Mouse (Mus musculus) heart, embryonic 15.5 days (tissue): ENCODE data around the gene Npy2r. TPM values are rescaled to one million over a fixed set of nuclear protein-coding genes. Genes with fewer than 3 reads are reported as not detected.

Experiments
- ATAC-seq: fragments of 200-750 bp; cut with Nextera tagmentation; replicated peaks from 2 replicates; pipeline ENCODE4 v1.8.0; 2017; ENCODE audit warnings: low read depth, moderate TSS enrichment; ENCODE audit not compliant: insufficient number of reproducible peaks, insufficient read depth, low FRiP score
- H3K27ac ChIP-seq: fragments of 300-500 bp; sonication (generic); 2 replicates; pipeline ENCODE4 v1.5.1; 2015; ENCODE audit warnings: mild to moderate bottlenecking, inconsistent platforms
- H3K27me3 ChIP-seq: fragments of 300-500 bp; sonication (generic); 2 replicates; pipeline ENCODE4 v1.6.1; 2015; ENCODE audit warnings: inconsistent platforms
- H3K36me3 ChIP-seq: fragments of 300-500 bp; sonication (generic); 2 replicates; pipeline ENCODE4 v1.6.1; 2015; ENCODE audit warnings: mild to moderate bottlenecking, inconsistent platforms
- H3K4me1 ChIP-seq: fragments of 300-500 bp; sonication (generic); replicated peaks from 2 replicates; pipeline ENCODE4 v1.6.1; 2015; ENCODE audit warnings: inconsistent platforms
- H3K4me2 ChIP-seq: fragments of 300-500 bp; sonication (generic); 2 replicates; pipeline ENCODE4 v1.6.1; 2015; ENCODE audit warnings: inconsistent platforms, mild to moderate bottlenecking, moderate library complexity
- H3K4me3 ChIP-seq: fragments of 300-500 bp; sonication (generic); 2 replicates; pipeline ENCODE4 v1.5.1; 2015; ENCODE audit warnings: mild to moderate bottlenecking, inconsistent platforms
- H3K9ac ChIP-seq: fragments of 300-500 bp; sonication (generic); 2 replicates; pipeline ENCODE4 v1.6.1; 2015; ENCODE audit warnings: mild to moderate bottlenecking, inconsistent platforms
- H3K9me3 ChIP-seq: fragments of 300-500 bp; sonication (generic); replicated peaks from 2 replicates; pipeline ENCODE4 v1.6.1; 2016; ENCODE audit warnings: inconsistent platforms
- WGBS: fragments of 180-500 bp; shearing (Covaris S2); methylation state at CpG from one replicate; pipeline ENCODE4 v1.1.7; 2015; ENCODE audit warnings: mixed read lengths; 5-methylcytosine and 5-hydroxymethylcytosine counted together
- polyA plus RNA-seq: library from polyadenylated mRNA; unstranded; fragments of >200 nt; fragmentation: Nextera tagmentation; extraction: Ambion mirVana; gene quantifications from 2 replicates; pipeline ENCODE4 v1.2.1, GENCODE M21; 2015

The Npy2r gene
- polyA plus RNA-seq: 0.23 and 0.25 TPM in 2 replicates

- Histone ChIP-seq H3K36me3 (no peaks in the 10 kb centered on the region), H3K27ac (no peak within 1 kb of the TSS), H3K4me2 (peak within 1 kb of the TSS; percentile 88), H3K9me3 (no peaks in the 10 kb centered on the region), H3K4me1 (peaks cover 7% of the 10 kb centered on the region), H3K9ac (peak within 1 kb of the TSS; percentile 30), H3K27me3 (peaks cover 15% of the 10 kb centered on the region), H3K4me3 (peak within 1 kb of the TSS; percentile 54)
- peak; percentile 53 for ATAC-seq
- under 1% methylated on average over 32 of the region's 32 CpGs for WGBS
Measured at GRCm38 (mm10) chr3:82547908-82548721, at the start of gene Npy2r. Npy2r (minus strand) TSS chr3:82548084.

GRCm38 (mm10) chr3:82557786-82558185 is 9.9 kb upstream of the Npy2r start:
- no peaks in the 10 kb centered on the region for H3K36me3 ChIP-seq
- no peaks in the 10 kb centered on the region for H3K27me3 ChIP-seq
- ATAC-seq: no peak
- no peak overlapping the region for H3K9ac ChIP-seq
- H3K9me3 ChIP-seq: no peaks in the 10 kb centered on the region
- no peak overlapping the region for H3K4me2 ChIP-seq
- H3K4me1 ChIP-seq: no peaks in the 10 kb centered on the region
- no peak overlapping the region for H3K4me3 ChIP-seq
- no peak overlapping the region for H3K27ac ChIP-seq
- WGBS: 56% methylated on average over 3 of the region's 3 CpGs

DNA sequence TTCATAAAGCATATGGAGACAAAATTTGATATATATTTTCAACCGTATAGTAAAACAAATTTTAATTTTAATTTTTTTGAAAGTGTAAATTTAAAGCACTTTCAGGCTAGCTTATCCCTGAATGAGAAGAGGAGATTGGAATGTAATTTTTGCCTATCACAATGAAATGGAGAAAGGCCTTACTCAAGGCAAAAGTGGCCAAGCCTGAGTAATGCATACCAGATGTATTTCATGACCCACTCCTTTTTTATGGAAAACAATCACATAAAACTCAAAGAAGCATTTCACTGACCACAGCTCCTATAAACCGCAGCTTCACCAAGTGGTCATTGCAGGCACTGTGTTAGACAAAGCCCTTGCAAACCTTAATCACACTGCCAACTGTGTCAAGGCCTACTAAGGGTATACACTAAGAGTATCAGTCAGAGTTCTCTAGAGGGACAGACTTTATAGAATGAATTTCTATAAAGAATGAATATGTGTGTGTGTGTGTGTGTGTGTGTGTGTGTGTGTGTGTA is 8.5 kb upstream of the Npy2r start:
- no peak overlapping the region for H3K4me3 ChIP-seq
- H3K36me3 ChIP-seq: no peaks in the 10 kb centered on the region
- no peak overlapping the region for H3K9ac ChIP-seq
- WGBS: 80% methylated on average over 2 of the region's 2 CpGs
- ATAC-seq: no peak
- H3K4me2 ChIP-seq: no peak overlapping the region
- no peaks in the 10 kb centered on the region for H3K4me1 ChIP-seq
- H3K9me3 ChIP-seq: no peaks in the 10 kb centered on the region
- H3K27me3 ChIP-seq: no peaks in the 10 kb centered on the region
- H3K27ac ChIP-seq: no peak overlapping the region

DNA sequence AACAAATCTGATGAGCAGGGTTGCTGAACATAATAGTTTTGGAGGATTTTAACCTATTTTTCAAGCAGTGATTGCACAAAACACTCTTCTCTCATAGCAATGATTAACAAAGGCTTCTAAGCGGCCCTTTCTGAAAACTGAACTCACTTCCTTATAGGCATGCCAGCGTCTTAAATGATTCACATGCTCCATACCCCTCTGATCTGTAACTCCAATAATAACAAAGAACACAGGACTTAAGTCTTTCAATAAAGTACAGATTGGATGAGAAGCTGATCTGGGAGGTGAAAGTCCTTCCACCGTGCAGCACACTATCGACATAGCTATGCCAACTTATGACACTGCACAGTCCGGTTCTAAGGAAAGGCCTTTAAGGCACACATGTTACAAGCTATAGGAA is 2.0 kb upstream of the Npy2r start:
- Histone ChIP-seq H3K4me1 (peaks cover 7% of the 10 kb centered on the region), H3K27ac (no peak overlapping the region), H3K9me3 (no peaks in the 10 kb centered on the region), H3K9ac (no peak overlapping the region), H3K4me2 (no peak overlapping the region), H3K4me3 (no peak overlapping the region), H3K36me3 (no peaks in the 10 kb centered on the region), H3K27me3 (peaks cover 15% of the 10 kb centered on the region)
- 81% methylated on average over 5 of the region's 5 CpGs for WGBS
- ATAC-seq: no peak

DNA sequence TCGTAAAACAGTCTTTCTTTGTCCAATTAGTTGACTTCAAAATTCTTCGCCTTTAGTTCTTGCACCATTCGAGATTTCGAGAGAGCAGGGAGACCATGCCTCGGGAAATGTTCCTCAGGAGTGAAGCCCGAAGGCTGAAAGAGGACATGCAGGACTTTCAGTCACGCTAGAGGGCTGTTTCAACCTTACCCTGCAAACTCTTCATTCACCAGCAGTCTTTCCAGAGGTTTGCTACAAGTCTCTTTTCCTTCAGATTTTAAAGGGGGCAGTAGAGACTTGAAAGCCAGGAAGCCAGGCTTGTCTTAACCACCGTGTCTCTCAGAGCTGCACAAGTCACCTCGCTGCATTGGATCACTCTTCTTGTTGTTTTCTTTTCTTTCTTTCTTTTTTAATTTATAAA is 869 bp upstream of the Npy2r start:
- H3K4me3 ChIP-seq: peak overlapping the region; percentile 54
- 8% methylated on average over 9 of the region's 9 CpGs for WGBS
- H3K27ac ChIP-seq: no peak overlapping the region
- peak overlapping the region; percentile 30 for H3K9ac ChIP-seq
- H3K4me2 ChIP-seq: peak overlapping the region; percentile 88
- peaks cover 15% of the 10 kb centered on the region for H3K27me3 ChIP-seq
- no peaks in the 10 kb centered on the region for H3K36me3 ChIP-seq
- H3K9me3 ChIP-seq: no peaks in the 10 kb centered on the region
- peaks cover 7% of the 10 kb centered on the region for H3K4me1 ChIP-seq
- no peak for ATAC-seq

- Histone ChIP-seq H3K4me1 (no peaks in the 10 kb centered on the region), H3K36me3 (no peaks in the 10 kb centered on the region), H3K27ac (no peak overlapping the region), H3K9me3 (no peaks in the 10 kb centered on the region), H3K27me3 (peaks cover 2% of the 10 kb centered on the region; the same call in 1 of the 2 replicates), H3K4me2 (no peak overlapping the region), H3K4me3 (no peak overlapping the region), H3K9ac (no peak overlapping the region)
- ATAC-seq: no peak
- 72% methylated on average over 2 of the region's 2 CpGs for WGBS
Measured at GRCm38 (mm10) chr3:82541449-82541848, 6.4 kb downstream of the Npy2r start.

- no peak for ATAC-seq
Measured at GRCm38 (mm10) chr3:82539951-82540350, 7.9 kb downstream of the Npy2r start.

GRCm38 (mm10) chr3:82524792-82525191 is 23.1 kb downstream of the Npy2r start:
- no peak for ATAC-seq
- Histone ChIP-seq H3K9me3 (no peaks in the 10 kb centered on the region), H3K4me1 (no peaks in the 10 kb centered on the region), H3K4me2 (no peak overlapping the region), H3K27me3 (no peaks in the 10 kb centered on the region), H3K4me3 (no peak overlapping the region), H3K27ac (no peak overlapping the region), H3K36me3 (no peaks in the 10 kb centered on the region), H3K9ac (no peak overlapping the region)
- WGBS: 86% methylated on average over 1 of the region's 1 CpGs

More at GRCm38 (mm10) chr3:82539951-82540350, 7.9 kb downstream of the Npy2r start:
- H3K9ac ChIP-seq: no peak overlapping the region
- no peaks in the 10 kb centered on the region for H3K9me3 ChIP-seq
- H3K27me3 ChIP-seq: no peaks in the 10 kb centered on the region
- no peaks in the 10 kb centered on the region for H3K36me3 ChIP-seq
- no peak overlapping the region for H3K27ac ChIP-seq
- no peak overlapping the region for H3K4me2 ChIP-seq
- no peak overlapping the region for H3K4me3 ChIP-seq
- 63% methylated on average over 5 of the region's 5 CpGs for WGBS
- no peaks in the 10 kb centered on the region for H3K4me1 ChIP-seq

GRCm38 (mm10) chr3:82498006-82498405 is 49.9 kb downstream of the Npy2r start:
- Histone ChIP-seq H3K4me1 (no peaks in the 10 kb centered on the region), H3K27ac (no peak overlapping the region), H3K4me2 (no peak overlapping the region), H3K36me3 (no peaks in the 10 kb centered on the region), H3K4me3 (no peak overlapping the region), H3K9me3 (no peaks in the 10 kb centered on the region), H3K9ac (no peak overlapping the region), H3K27me3 (no peaks in the 10 kb centered on the region)
- WGBS: 64% methylated on average over 4 of the region's 4 CpGs
- no peak for ATAC-seq

Other genes starting within 250 kb of the Npy2r start
- 6.9 and 7.2 TPM in 2 replicates for gene Map9, start 190.0 kb downstream of the Npy2r start, polyA plus RNA-seq